Mouse (Mus musculus) heart, postnatal 0 days (tissue): ENCODE measurements around the gene Olig1.

Experiments
- CTCF ChIP-seq: IDR thresholded peaks from 2 replicates; pipeline ENCODE4 v1.5.1; 2016; ENCODE audit warnings: antibody characterized with exemption, control low read depth, low read depth
- EP300 ChIP-seq: IDR thresholded peaks from 2 replicates; pipeline ENCODE4 v1.6.1; 2016; ENCODE audit warnings: antibody characterized with exemption, low read depth

DNA sequence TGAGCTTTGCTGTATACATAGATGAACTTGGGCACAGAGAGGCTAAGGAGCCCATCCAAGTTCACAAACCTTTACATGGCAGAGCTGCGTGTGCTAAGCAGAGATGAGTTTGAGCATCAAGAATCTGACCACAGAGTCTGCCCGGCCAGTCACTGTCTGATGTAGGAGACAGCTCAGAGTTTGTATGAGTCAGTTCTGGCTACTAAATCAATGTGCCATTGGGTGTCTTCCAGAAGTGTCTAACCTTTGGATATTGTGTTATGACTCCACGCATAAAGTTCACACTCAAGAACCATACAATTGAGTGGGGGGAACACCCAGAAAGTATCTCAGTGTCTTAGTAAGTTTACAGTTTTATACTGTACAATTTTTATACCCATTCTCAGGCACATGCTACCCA lies 8.7 kb upstream of the Olig1 start:
- TF ChIP-seq EP300 (no peak), CTCF (no peak)
